Mouse (Mus musculus): ENCODE results near the gene Skiv2l. TPM values are rescaled to one million over a fixed set of nuclear protein-coding genes. Genes with fewer than 3 reads are reported as not detected.

Skiv2l gene
- polyA plus RNA-seq, 1 experiment from 2014 or later, result 61.6 TPM

GRCm38 (mm10) chr17:34893072-34893824, 43.2 kb upstream of the Skiv2l start:
- 76% methylated on average over 12 of the region's 12 CpGs for WGBS

DNA sequence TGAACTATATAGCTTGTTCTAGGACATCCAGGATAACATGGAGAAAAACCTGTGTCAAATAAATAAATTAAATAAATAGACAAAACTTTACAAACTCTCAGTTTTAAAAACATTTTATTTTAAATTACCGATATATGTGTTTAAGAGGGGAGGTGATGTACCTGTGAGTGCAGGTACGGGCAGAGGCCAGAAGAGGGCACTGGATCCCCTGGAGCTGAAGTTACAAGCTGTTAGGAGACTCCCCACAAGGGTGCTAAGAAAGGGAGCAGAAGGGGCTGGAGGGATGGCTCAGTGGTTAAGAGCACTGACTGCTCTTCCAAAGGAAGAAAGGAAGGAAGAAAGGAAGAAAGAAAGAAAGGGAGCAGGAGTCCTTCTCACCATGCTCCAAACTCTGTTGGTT, 41.4 kb upstream of the Skiv2l start:
- no peak for ATAC-seq (ENCODE audit: insufficient number of reproducible peaks, insufficient read depth, low FRiP score, low TSS enrichment)
- peaks cover 18% of the 10 kb centered on the region for H3K4me1 ChIP-seq
- H3K9me3 ChIP-seq, result 0 out of 2 replicates have a peak, but pooled peaks cover 4% of the 10 kb centered on the region
- H3K27me3 ChIP-seq, result no peaks in the 10 kb centered on the region
- H3K4me3 ChIP-seq, result no peak overlapping the region
- H3K4me2 ChIP-seq (replicated peaks), result no peak overlapping the region
- 95% methylated on average over 2 of the region's 2 CpGs for WGBS
- no peak overlapping the region for H3K27ac ChIP-seq
- peaks cover 7% of the 10 kb centered on the region for H3K36me3 ChIP-seq
- H3K9ac ChIP-seq, result no peak overlapping the region

More at GRCm38 (mm10) chr17:34893072-34893824, 43.2 kb upstream of the Skiv2l start:
- ATAC-seq (ENCODE audit: insufficient number of reproducible peaks, insufficient read depth, low FRiP score, low TSS enrichment), result no peak
- peak overlapping the region; percentile 83; the same call in 1 of the 2 replicates for H3K4me3 ChIP-seq
- no peaks in the 10 kb centered on the region for H3K27me3 ChIP-seq
- H3K27ac ChIP-seq, result 0 out of 2 replicates have a peak overlapping the region, but pooled peaks have one; percentile 95
- H3K9me3 ChIP-seq, result 0 out of 2 replicates have a peak, but pooled peaks cover 4% of the 10 kb centered on the region
- peaks cover 9% of the 10 kb centered on the region for H3K36me3 ChIP-seq
- no peak overlapping the region for H3K9ac ChIP-seq
- peaks cover 29% of the 10 kb centered on the region for H3K4me1 ChIP-seq
- peak overlapping the region; percentile 97 for H3K4me2 ChIP-seq (replicated peaks)

- Histone ChIP-seq H3K27ac (no peak overlapping the region), H3K4me2 (replicated peaks) (no peak overlapping the region), H3K9ac (no peak overlapping the region), H3K36me3 (no peaks in the 10 kb centered on the region), H3K4me3 (no peak overlapping the region), H3K9me3 (no peaks in the 10 kb centered on the region), H3K4me1 (peaks cover 6% of the 10 kb centered on the region), H3K27me3 (no peaks in the 10 kb centered on the region)
- ATAC-seq (ENCODE audit: insufficient number of reproducible peaks, insufficient read depth, low FRiP score, low TSS enrichment), result no peak
- 84% methylated on average over 12 of the region's 12 CpGs for WGBS
These were observed 40.2 kb upstream of the Skiv2l start for GRCm38 (mm10) chr17:34890074-34890743.

- no peak for ATAC-seq (ENCODE audit: insufficient number of reproducible peaks, insufficient read depth, low FRiP score, low TSS enrichment)
- Histone ChIP-seq H3K4me2 (replicated peaks) (no peak overlapping the region), H3K9me3 (no peaks in the 10 kb centered on the region), H3K27ac (no peak overlapping the region), H3K4me1 (peaks cover 6% of the 10 kb centered on the region; the same call in 1 of the 2 replicates), H3K36me3 (no peaks in the 10 kb centered on the region), H3K9ac (no peak overlapping the region), H3K27me3 (no peaks in the 10 kb centered on the region), H3K4me3 (no peak overlapping the region)
- WGBS, result 77% methylated on average over 5 of the region's 5 CpGs
These were observed 37.9 kb upstream of the Skiv2l start for GRCm38 (mm10) chr17:34887942-34888341.

GRCm38 (mm10) chr17:34885615-34886014, 35.6 kb upstream of the Skiv2l start:
- 72% methylated on average over 3 of the region's 3 CpGs for WGBS
- ATAC-seq (ENCODE audit: insufficient number of reproducible peaks, insufficient read depth, low FRiP score, low TSS enrichment), result no peak
- peaks cover 11% of the 10 kb centered on the region; the same call in 1 of the 2 replicates for H3K4me1 ChIP-seq
- H3K27ac ChIP-seq, result no peak overlapping the region
- H3K36me3 ChIP-seq, result no peaks in the 10 kb centered on the region
- H3K4me2 ChIP-seq (replicated peaks), result no peak overlapping the region
- H3K9me3 ChIP-seq, result no peaks in the 10 kb centered on the region
- H3K9ac ChIP-seq, result no peak overlapping the region
- H3K27me3 ChIP-seq, result no peaks in the 10 kb centered on the region
- H3K4me3 ChIP-seq, result no peak overlapping the region

DNA sequence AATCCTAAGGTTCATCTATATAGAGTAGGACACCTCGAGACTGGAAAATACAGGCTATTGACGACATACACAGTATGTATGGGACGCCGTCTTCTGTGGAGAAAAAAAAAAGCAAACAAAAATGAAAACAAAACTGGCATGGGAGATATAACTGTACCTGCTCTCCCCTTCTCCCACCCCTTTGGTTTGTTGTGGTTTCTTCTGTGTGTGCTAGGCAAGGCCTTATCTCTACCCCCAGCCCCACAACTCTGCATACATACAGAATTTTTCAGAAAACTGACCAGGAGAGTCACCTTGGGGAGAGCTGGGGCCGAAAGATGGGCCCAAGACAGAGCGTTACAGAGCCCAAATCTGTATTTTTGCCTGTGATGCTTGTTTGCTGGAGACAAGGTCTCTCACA, 34.7 kb upstream of the Skiv2l start:
- H3K27ac ChIP-seq, result no peak overlapping the region
- peaks cover 14% of the 10 kb centered on the region; the same call in 1 of the 2 replicates for H3K4me1 ChIP-seq
- no peaks in the 10 kb centered on the region for H3K36me3 ChIP-seq
- no peak for ATAC-seq (ENCODE audit: insufficient number of reproducible peaks, insufficient read depth, low FRiP score, low TSS enrichment)
- H3K27me3 ChIP-seq, result 0 out of 2 replicates have a peak, but pooled peaks cover 2% of the 10 kb centered on the region
- H3K9me3 ChIP-seq, result no peaks in the 10 kb centered on the region
- no peak overlapping the region for H3K4me2 ChIP-seq (replicated peaks)
- H3K9ac ChIP-seq, result no peak overlapping the region
- WGBS, result 87% methylated on average over 6 of the region's 6 CpGs
- no peak overlapping the region for H3K4me3 ChIP-seq

DNA sequence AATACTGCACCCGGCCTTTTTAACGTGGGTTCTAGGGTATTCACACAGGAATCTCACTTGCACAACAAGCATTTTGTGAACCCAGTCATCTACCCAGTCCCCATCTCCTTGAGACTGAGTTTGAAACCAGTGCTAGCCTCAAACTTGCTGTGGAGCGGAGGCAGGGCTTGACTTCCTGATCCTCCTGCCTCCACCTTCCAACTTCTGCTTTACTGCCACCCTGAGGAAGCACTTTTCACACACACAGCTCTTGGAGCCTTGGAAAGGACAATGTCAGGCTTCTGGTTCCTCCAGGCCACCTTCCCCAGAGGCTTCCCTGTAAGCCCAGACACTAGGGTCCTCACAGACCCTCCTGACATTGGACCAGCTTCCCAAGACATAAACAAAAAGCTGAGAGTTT, 33.3 kb upstream of the Skiv2l start:
- Histone ChIP-seq H3K4me3 (no peak overlapping the region), H3K27ac (no peak overlapping the region), H3K4me1 (peaks cover 20% of the 10 kb centered on the region), H3K9me3 (no peaks in the 10 kb centered on the region), H3K27me3 (0 out of 2 replicates have a peak, but pooled peaks cover 4% of the 10 kb centered on the region), H3K9ac (no peak overlapping the region), H3K4me2 (replicated peaks) (no peak overlapping the region), H3K36me3 (no peaks in the 10 kb centered on the region)
- ATAC-seq (ENCODE audit: insufficient number of reproducible peaks, insufficient read depth, low FRiP score, low TSS enrichment), result no peak
- WGBS, result 70% methylated on average over 3 of the region's 3 CpGs

DNA sequence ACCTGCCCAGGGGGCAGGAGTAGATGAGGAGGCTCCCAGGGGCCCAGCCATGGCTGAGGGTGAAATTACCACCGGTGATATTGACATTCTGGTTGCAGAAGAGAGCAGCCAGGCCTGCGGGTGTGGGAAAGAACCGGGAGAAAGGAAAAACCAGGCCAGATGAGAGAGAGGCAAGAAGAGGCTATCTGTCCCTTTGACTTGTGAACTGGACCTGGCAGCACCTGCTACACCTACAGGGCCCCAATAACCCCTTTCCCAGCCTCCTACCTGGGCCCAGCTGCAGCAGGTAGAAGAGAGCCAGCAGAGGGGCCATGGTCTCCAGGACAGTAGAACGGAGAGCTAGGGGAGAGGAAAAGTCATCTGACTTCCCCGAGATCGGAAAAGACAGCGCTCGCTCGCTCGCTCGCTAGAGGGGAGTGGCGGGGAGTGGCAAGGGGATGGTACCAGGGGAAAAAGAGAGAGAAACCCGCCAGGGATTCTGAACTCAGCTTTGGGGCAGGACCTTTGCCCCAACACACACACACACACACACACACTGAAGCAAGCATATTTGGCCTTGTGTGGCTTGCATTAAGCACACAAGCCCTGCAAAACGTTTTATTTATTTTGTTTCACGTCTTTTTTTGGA, 31.8 kb upstream of the Skiv2l start, which contains the start of gene Gm20547:
TSS of gene Gm20547 (minus strand) at position 360 of the 628 bp plus-strand sequence.
- 6% methylated on average over 15 of the region's 15 CpGs for WGBS
- Histone ChIP-seq H3K9ac (no peak within 1 kb of the TSS), H3K27ac (no peak within 1 kb of the TSS), H3K4me3 (no peak within 1 kb of the TSS), H3K27me3 (0 out of 2 replicates have a peak, but pooled peaks cover 4% of the 10 kb centered on the region), H3K9me3 (no peaks in the 10 kb centered on the region), H3K4me1 (peaks cover 20% of the 10 kb centered on the region), H3K36me3 (no peaks in the 10 kb centered on the region), H3K4me2 (replicated peaks) (no peak within 1 kb of the TSS)
- no peak for ATAC-seq (ENCODE audit: insufficient number of reproducible peaks, insufficient read depth, low FRiP score, low TSS enrichment)

GRCm38 (mm10) chr17:34881166-34881565, 31.2 kb upstream of the Skiv2l start:
- no peak overlapping the region for H3K9ac ChIP-seq
- no peaks in the 10 kb centered on the region for H3K9me3 ChIP-seq
- H3K27ac ChIP-seq, result no peak overlapping the region
- H3K4me2 ChIP-seq (replicated peaks), result no peak overlapping the region
- no peak overlapping the region for H3K4me3 ChIP-seq
- 0 out of 2 replicates have a peak, but pooled peaks cover 4% of the 10 kb centered on the region for H3K27me3 ChIP-seq
- no peak for ATAC-seq (ENCODE audit: insufficient number of reproducible peaks, insufficient read depth, low FRiP score, low TSS enrichment)
- peaks cover 20% of the 10 kb centered on the region for H3K4me1 ChIP-seq
- no peaks in the 10 kb centered on the region for H3K36me3 ChIP-seq

GRCm38 (mm10) chr17:34879336-34879879, 29.4 kb upstream of the Skiv2l start, which contains the start of gene Zbtb12:
TSS of gene Zbtb12 (plus strand) at chr17:34879483.
- ATAC-seq (ENCODE audit: insufficient number of reproducible peaks, insufficient read depth, low FRiP score, low TSS enrichment), result no peak; the same call in 1 of the 2 replicates
- Histone ChIP-seq H3K27me3 (0 out of 2 replicates have a peak, but pooled peaks cover 4% of the 10 kb centered on the region), H3K4me1 (peaks cover 20% of the 10 kb centered on the region), H3K9me3 (no peaks in the 10 kb centered on the region), H3K4me2 (replicated peaks) (0 out of 2 replicates have a peak within 1 kb of the TSS, but pooled peaks have one; percentile 13), H3K9ac (peak within 1 kb of the TSS; percentile 2; the same call in 1 of the 2 replicates), H3K4me3 (no peak within 1 kb of the TSS), H3K27ac (0 out of 2 replicates have a peak within 1 kb of the TSS, but pooled peaks have one; percentile 50), H3K36me3 (no peaks in the 10 kb centered on the region)
- 37% methylated on average over 11 of the region's 11 CpGs for WGBS

GRCm38 (mm10) chr17:34874321-34874720, 24.3 kb upstream of the Skiv2l start:
- Histone ChIP-seq H3K4me3 (no peak overlapping the region), H3K27me3 (no peaks in the 10 kb centered on the region; the same call in 1 of the 2 replicates), H3K27ac (no peak overlapping the region), H3K4me2 (replicated peaks) (no peak overlapping the region), H3K9me3 (no peaks in the 10 kb centered on the region), H3K9ac (no peak overlapping the region), H3K4me1 (peaks cover 2% of the 10 kb centered on the region), H3K36me3 (no peaks in the 10 kb centered on the region)
- ATAC-seq (ENCODE audit: insufficient number of reproducible peaks, insufficient read depth, low FRiP score, low TSS enrichment), result no peak
- WGBS, result 90% methylated on average over 6 of the region's 6 CpGs

All from embryonic facial prominence, embryonic 12.5 days (tissue).